Mouse (Mus musculus) heart, embryonic 11.5 days (tissue): Measurements from ENCODE around the gene Add3. TPM values are rescaled to one million over a fixed set of nuclear protein-coding genes. Genes with fewer than 3 reads are reported as not detected.

Experiments used
- ATAC-seq: fragments of 200-750 bp; cut with Nextera tagmentation; replicated peaks from 2 replicates; pipeline ENCODE4 v1.8.0; 2017; ENCODE audit warnings: moderate library complexity; ENCODE audit not compliant: insufficient number of reproducible peaks, low FRiP score, low TSS enrichment
- H3K27ac ChIP-seq: fragments of 300-500 bp; sonication (generic); 2 replicates; pipeline ENCODE4 v1.5.1; 2014; ENCODE audit warnings: mild to moderate bottlenecking, low read depth, low read length
- H3K27me3 ChIP-seq: fragments of 300-500 bp; sonication (generic); 2 replicates; pipeline ENCODE4 v1.6.1; 2014; ENCODE audit warnings: mild to moderate bottlenecking, low read length, mixed read lengths; ENCODE audit not compliant: control insufficient read depth, insufficient read depth
- H3K36me3 ChIP-seq: fragments of 300-500 bp; sonication (generic); 2 replicates; pipeline ENCODE4 v1.6.1; 2014; ENCODE audit warnings: mild to moderate bottlenecking, low read length, moderate library complexity, mixed read lengths; ENCODE audit not compliant: control insufficient read depth, insufficient read depth
- H3K4me1 ChIP-seq: fragments of 300-500 bp; sonication (generic); 2 replicates; pipeline ENCODE4 v1.6.1; 2014; ENCODE audit warnings: low read length; ENCODE audit not compliant: control insufficient read depth, insufficient read depth
- H3K4me2 ChIP-seq: fragments of 300-500 bp; sonication (generic); 2 replicates; pipeline ENCODE4 v1.6.1; 2014; ENCODE audit warnings: mild to moderate bottlenecking, moderate library complexity
- H3K4me3 ChIP-seq: fragments of 300-500 bp; sonication (generic); 2 replicates; pipeline ENCODE4 v1.5.1; 2014; ENCODE audit warnings: low read depth, low read length
- H3K9ac ChIP-seq: fragments of 300-500 bp; sonication (generic); 2 replicates; pipeline ENCODE4 v1.6.1; 2014; ENCODE audit warnings: mild to moderate bottlenecking, low read depth, low read length, moderate library complexity
- H3K9me3 ChIP-seq: fragments of 300-500 bp; sonication (generic); replicated peaks from 2 replicates; pipeline ENCODE4 v1.6.1; 2016; ENCODE audit warnings: low read length; ENCODE audit not compliant: control insufficient read depth
- WGBS: fragments of 180-500 bp; shearing (Covaris S2); extraction: QIAGEN DNeasy Blood & Tissue Kit; methylation state at CpG from one replicate; pipeline ENCODE4 v1.1.7; 2014; ENCODE audit not compliant: insufficient replicate concordance; 5-methylcytosine and 5-hydroxymethylcytosine counted together
- polyA plus RNA-seq: library from polyadenylated mRNA; unstranded; fragments of >200 nt; fragmentation: Nextera tagmentation; extraction: Ambion mirVana; gene quantifications from 2 replicates; pipeline ENCODE4 v1.2.1, GENCODE M21; 2014

The Add3 gene
- polyA plus RNA-seq, result 133 and 152 TPM in 2 replicates

- ATAC-seq, result no peak
- Histone ChIP-seq H3K9me3 (no peaks in the 10 kb centered on the region), H3K4me3 (peak within 1 kb of the TSS; percentile 92), H3K4me2 (peak within 1 kb of the TSS; percentile 84), H3K27me3 (no peaks in the 10 kb centered on the region), H3K4me1 (0 out of 2 replicates have a peak, but pooled peaks cover 6% of the 10 kb centered on the region), H3K36me3 (no peaks in the 10 kb centered on the region), H3K9ac (peak within 1 kb of the TSS; percentile 84), H3K27ac (peak within 1 kb of the TSS; percentile 92)
- WGBS, result 7% methylated on average over 24 of the region's 24 CpGs
Measured at GRCm38 (mm10) chr19:53140044-53140803, at the start of gene Add3. Add3 (plus strand) TSS chr19:53140443.

GRCm38 (mm10) chr19:53090677-53091076 lies 49.6 kb upstream of the Add3 start:
- H3K4me2 ChIP-seq, result no peak overlapping the region
- no peak for ATAC-seq
- no peak overlapping the region for H3K9ac ChIP-seq
- H3K36me3 ChIP-seq, result no peaks in the 10 kb centered on the region
- H3K4me3 ChIP-seq, result no peak overlapping the region
- WGBS, result 83% methylated on average over 5 of the region's 5 CpGs
- no peak overlapping the region for H3K27ac ChIP-seq
- peaks cover 24% of the 10 kb centered on the region for H3K4me1 ChIP-seq
- no peaks in the 10 kb centered on the region for H3K9me3 ChIP-seq
- no peaks in the 10 kb centered on the region for H3K27me3 ChIP-seq

- Histone ChIP-seq H3K36me3 (no peaks in the 10 kb centered on the region), H3K9ac (no peak overlapping the region), H3K4me3 (no peak overlapping the region), H3K27ac (no peak overlapping the region), H3K4me2 (no peak overlapping the region), H3K4me1 (peaks cover 13% of the 10 kb centered on the region), H3K27me3 (no peaks in the 10 kb centered on the region), H3K9me3 (no peaks in the 10 kb centered on the region)
- ATAC-seq, result no peak
- 82% methylated on average over 6 of the region's 6 CpGs for WGBS
Measured at GRCm38 (mm10) chr19:53092251-53092650, 48.0 kb upstream of the Add3 start.

- 26% methylated on average over 3 of the region's 3 CpGs for WGBS
- no peak for ATAC-seq
- no peaks in the 10 kb centered on the region for H3K36me3 ChIP-seq
Measured at GRCm38 (mm10) chr19:53093294-53093693, 46.9 kb upstream of the Add3 start.

GRCm38 (mm10) chr19:53094684-53095083 lies 45.6 kb upstream of the Add3 start:
- no peak for ATAC-seq
- Histone ChIP-seq H3K9me3 (no peaks in the 10 kb centered on the region), H3K36me3 (no peaks in the 10 kb centered on the region), H3K4me1 (peaks cover 10% of the 10 kb centered on the region), H3K4me3 (no peak overlapping the region), H3K4me2 (no peak overlapping the region), H3K9ac (no peak overlapping the region), H3K27me3 (no peaks in the 10 kb centered on the region), H3K27ac (no peak overlapping the region)
- 77% methylated on average over 4 of the region's 4 CpGs for WGBS

More at GRCm38 (mm10) chr19:53093294-53093693, 46.9 kb upstream of the Add3 start:
- Histone ChIP-seq H3K9me3 (no peaks in the 10 kb centered on the region), H3K9ac (no peak overlapping the region), H3K4me3 (no peak overlapping the region), H3K4me1 (peaks cover 10% of the 10 kb centered on the region), H3K27me3 (no peaks in the 10 kb centered on the region), H3K4me2 (no peak overlapping the region), H3K27ac (no peak overlapping the region)

- H3K27me3 ChIP-seq, result no peaks in the 10 kb centered on the region
- H3K4me1 ChIP-seq, result peaks cover 18% of the 10 kb centered on the region
- peak overlapping the region; percentile 10; the same call in 1 of the 2 replicates for H3K27ac ChIP-seq
- H3K4me2 ChIP-seq, result no peak overlapping the region
- H3K36me3 ChIP-seq, result no peaks in the 10 kb centered on the region
- no peak overlapping the region for H3K9ac ChIP-seq
- 76% methylated on average over 12 of the region's 12 CpGs for WGBS
- no peak for ATAC-seq
- H3K4me3 ChIP-seq, result no peak overlapping the region
- no peaks in the 10 kb centered on the region for H3K9me3 ChIP-seq
Measured at GRCm38 (mm10) chr19:53101374-53102300, 38.6 kb upstream of the Add3 start.

- Histone ChIP-seq H3K27ac (no peak overlapping the region), H3K4me2 (peak overlapping the region; percentile 52), H3K9ac (peak overlapping the region; percentile 52; the same call in 1 of the 2 replicates), H3K9me3 (no peaks in the 10 kb centered on the region), H3K4me3 (0 out of 2 replicates have a peak overlapping the region, but pooled peaks have one; percentile 14), H3K4me1 (peaks cover 18% of the 10 kb centered on the region), H3K27me3 (no peaks in the 10 kb centered on the region), H3K36me3 (no peaks in the 10 kb centered on the region)
- ATAC-seq, result peak; percentile 31; the same call in 1 of the 2 replicates
- WGBS, result 46% methylated on average over 26 of the region's 26 CpGs
Measured at GRCm38 (mm10) chr19:53105374-53106090, 34.7 kb upstream of the Add3 start.

GRCm38 (mm10) chr19:53106952-53107351 lies 33.3 kb upstream of the Add3 start:
- Histone ChIP-seq H3K4me2 (no peak overlapping the region), H3K9me3 (no peaks in the 10 kb centered on the region), H3K9ac (no peak overlapping the region), H3K27ac (no peak overlapping the region), H3K27me3 (no peaks in the 10 kb centered on the region), H3K36me3 (no peaks in the 10 kb centered on the region), H3K4me1 (peaks cover 14% of the 10 kb centered on the region), H3K4me3 (no peak overlapping the region)
- no peak for ATAC-seq
- WGBS, result 83% methylated on average over 7 of the region's 7 CpGs
